Mouse (Mus musculus) olfactory bulb, adult 2 months (tissue): ENCODE measurements around the gene Tll2.

Source experiments
- CTCF ChIP-seq: fragments of 200-500 bp; IDR thresholded peaks from 2 replicates; pipeline ENCODE4 v1.5.1; 2012; ENCODE audit warnings: low read depth, mild to moderate bottlenecking, low read length, moderate library complexity; ENCODE audit not compliant: insufficient read depth
- POLR2A ChIP-seq: fragments of 200-500 bp; IDR thresholded peaks from 2 replicates; pipeline ENCODE4 v1.6.1; 2012; ENCODE audit warnings: mild to moderate bottlenecking, low read depth, low read length, moderate library complexity; ENCODE audit not compliant: insufficient read depth

- TF ChIP-seq CTCF = no peak
- no peak for TF ChIP-seq POLR2A
Observed at GRCm38 (mm10) chr19:41193379-41193778, 13.3 kb downstream of the Tll2 start.
